Mouse (Mus musculus) kidney, postnatal 14 days (tissue): Measurements from ENCODE around the gene Vti1b.
"Not testable (repeated sequence)": the region's sequence is repeated elsewhere in the genome, so short reads cannot be mapped to it uniquely, and the experiment has no call there.

Experiments used
- DNase-seq: peaks from one replicate; pipeline ENCODE4 v3.0.0; 2022; ENCODE audit warnings: mixed read lengths

Vti1b gene

DNA sequence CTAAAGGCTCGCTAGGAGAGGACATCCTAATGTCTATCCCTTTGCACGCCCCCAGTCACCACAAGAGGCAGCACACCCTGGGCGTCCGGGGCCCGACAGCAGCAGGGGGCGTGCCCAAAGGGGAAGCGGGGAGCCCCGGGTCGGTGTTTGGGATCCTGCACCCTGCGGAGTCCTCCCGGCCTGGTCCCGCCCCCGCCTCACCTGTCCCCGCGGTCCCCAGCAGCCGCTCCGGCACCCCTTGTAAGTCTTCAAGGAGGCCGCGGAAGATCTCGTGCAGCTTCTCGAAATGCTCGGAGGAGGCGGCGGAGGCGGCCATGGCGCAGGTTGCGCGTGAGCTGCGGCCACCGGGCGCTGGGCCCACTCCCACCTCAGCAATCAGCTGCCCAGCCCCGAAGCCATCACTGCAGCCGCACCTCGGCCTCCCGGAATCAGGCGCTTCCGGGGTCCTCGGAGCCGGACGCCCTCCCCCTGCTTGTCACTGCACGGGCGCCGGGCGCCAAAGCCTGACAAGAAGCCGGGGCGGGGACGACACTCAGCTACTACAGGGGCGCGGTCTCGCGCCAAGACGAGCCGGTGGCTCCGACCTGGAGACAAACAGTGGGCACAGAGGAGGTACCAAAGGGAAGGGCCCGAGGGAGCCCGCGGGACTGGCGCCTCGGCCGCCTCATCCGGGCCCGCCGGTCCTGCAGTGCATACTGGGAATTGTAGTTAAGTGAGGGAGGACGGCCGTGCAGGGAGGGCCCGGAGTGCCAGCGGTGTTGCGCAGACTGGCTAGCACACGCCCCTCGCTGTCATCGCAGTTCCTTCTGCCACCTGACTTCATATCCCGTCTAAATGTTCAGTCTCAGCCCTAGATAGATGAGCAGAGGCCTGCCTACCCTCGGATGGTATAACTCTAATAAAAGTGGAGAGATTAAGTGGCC lies at the start of gene Vti1b:
TSS of gene Vti1b (minus strand) at position 649 of the 923 bp plus-strand sequence.
- peak; percentile 94 for DNase-seq

GRCm38 (mm10) chr12:79217511-79217910 lies 45.0 kb upstream of the Vti1b start:
- peak; percentile 27 for DNase-seq

- DNase-seq = no peak
Measured at GRCm38 (mm10) chr12:79211447-79211846, 39.0 kb upstream of the Vti1b start.

GRCm38 (mm10) chr12:79208703-79209464 lies 36.4 kb upstream of the Vti1b start, which contains the start of gene Rdh12:
TSS of gene Rdh12 (plus strand) at chr12:79208914.
- peak; percentile 48 for DNase-seq

DNA sequence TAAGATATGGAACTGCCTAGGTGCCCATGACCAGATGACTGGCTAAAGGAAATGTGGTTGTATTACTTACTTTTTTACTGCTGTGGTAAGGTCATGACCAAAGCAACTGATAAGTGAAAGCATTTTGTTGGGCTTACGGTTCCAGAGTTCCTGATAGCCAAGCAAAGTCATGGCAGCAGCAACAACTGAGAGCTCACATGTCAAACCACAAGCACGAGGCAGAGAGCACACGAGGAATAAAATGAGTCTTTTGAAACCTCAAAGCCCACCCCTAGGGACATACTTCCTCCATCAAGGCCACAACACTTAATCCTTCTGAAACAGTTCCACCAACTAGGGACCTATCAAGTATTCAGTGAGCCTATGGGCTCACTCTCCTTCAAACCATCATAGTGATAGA lies 29.4 kb upstream of the Vti1b start:
- no peak for DNase-seq

DNA sequence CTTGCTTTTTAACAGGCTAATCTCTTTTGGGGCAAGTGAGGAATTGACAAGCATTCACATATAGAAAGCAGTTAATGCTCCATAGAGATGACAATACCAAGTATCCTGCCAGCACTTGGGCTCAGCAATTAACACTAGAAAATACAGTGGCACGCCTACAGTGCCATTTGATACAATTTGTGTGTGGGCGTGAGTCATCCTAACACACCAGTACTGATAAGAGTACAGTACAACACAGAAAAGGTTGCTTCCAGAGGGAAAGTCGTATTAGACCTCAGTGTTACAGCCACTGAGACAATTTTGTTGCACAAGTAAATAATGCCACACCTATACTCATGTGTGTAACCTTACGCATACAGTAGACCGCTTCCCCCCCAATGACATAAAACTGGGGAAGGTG lies 24.6 kb upstream of the Vti1b start:
- DNase-seq = no peak

DNA sequence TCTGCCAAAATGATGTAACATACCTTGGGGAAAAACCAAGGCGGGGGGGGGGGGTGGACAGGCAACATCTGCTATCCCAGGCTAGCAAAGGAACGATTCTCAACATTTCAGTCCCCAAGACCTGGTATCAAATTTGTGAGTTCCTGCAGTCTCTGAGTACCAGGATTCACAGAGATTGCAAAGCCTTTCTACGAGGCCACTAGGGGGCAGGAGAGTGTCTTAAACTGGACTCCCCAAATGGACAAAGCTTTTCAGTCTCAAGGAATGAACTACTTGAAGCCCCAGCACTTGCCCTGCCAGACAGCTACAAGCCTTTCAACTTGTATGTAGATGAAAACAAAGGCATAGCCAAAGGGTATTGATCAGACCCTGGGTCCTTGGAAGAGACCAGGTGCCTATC lies 21.0 kb upstream of the Vti1b start:
- peak; percentile 84 for DNase-seq

DNA sequence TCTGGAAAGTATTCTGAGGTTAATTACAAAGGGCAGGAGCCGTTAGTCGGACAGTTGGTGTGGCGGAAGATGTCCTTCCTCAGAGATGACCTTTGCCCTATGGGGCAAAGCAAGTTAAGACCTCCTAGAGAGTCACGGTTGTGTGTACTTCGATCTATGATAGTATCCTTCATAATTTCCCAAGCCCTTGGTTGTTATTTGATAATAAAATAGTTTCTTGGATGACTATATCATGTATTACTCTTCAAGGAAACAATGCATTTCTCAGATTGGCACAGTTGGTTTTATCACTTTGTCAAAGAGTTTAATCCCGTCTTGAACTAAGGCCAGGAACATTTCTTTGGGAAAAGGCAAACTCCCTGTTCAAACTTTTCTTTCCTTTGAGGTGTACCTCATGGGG lies 19.7 kb upstream of the Vti1b start, which contains the start of gene Rdh11:
TSS of gene Rdh11 (minus strand) at position 101 of the 400 bp plus-strand sequence.
- DNase-seq = no peak

DNA sequence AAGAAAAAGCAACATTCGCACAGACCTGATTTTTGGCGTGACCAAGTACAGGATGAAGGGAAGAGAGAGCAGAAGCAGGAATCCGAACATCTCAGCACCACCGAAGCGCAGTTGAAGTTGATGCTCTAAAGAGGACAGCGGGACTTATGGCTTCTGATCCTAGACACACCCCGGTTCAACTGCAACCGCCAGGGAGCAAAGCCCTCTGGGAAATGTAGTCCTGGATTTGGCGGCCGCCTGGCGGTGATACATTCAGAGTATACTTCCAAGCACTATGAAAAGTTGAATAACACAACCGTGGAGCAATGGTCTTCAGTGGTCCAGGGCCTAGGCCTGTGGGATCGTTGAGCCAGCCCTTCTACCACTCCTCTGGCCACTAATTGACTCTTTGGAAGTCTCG lies 19.2 kb upstream of the Vti1b start:
- peak; percentile 82 for DNase-seq

DNA sequence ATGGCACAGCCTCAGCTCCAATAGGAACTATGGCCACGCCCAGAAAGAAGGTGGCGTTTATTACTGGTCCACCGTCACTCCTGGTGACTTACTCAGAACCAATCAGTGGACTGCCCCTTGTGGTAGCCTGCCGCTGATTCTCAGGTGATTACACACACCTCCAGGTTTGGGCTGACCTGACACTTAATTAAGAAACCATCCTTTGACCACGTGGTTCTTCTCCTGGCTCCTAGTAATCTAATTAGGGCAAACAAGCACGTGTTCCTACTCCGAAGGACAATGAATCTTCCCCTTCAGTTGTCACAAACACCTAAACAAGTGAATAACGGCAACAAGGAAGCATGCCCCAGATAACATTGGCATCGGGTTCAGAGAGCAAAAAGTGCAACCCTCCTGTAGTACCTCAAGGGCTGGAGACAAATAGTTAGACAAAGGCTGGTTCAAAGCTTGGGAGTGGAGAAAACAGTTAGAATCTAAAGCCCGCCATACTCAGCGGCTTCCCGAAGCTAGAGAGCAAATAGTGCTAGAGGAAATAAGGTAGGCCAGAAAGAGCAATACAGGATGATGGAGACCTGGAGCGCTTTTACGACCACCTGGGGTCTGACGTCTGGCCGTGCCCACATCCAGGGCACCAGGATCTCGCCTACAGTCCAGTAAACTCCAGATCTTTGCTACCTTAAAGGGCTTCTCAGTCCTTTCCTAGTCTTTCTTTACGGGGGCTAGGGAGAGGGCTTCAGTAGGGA lies 18.6 kb upstream of the Vti1b start:
- DNase-seq = peak; percentile 69

DNA sequence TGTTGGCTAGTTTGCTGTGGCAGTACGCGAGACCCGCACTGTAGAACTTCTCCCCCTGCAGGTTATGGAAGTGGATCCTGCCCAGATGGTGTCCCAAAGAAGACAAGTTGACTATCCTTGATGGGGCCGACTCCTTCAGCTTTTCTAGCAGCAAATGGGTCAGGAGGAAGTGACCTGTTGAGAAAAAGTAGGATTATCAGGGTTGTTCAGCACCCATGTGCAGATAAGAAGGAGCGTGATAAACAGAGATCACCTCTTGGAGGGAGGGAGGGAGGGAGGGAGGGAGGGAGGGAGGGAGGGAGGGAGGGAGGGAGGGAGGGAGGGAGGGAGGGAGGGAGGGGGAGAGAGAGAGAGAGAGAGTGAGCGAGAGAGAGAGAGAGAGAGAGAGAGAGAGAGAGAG lies 12.7 kb upstream of the Vti1b start:
- not testable (repeated sequence) for DNase-seq

DNA sequence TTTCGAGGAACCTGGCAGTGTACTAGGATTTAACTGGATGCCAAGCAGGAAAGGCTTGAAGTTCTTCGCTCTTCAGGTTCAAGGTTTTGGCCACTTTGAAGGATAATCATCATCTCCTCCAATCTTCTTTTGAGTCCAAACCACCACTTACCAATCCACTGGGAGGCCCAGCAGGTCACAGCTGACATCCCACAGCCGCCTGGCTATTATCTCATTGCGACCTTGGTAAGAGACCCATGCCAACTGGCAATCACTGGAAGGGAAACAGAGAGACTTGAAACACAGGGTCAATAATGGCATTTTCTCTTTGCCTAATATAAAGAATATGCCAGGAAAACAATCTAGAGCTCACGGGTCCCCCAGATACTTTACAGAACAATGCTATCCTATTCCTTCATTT lies 3.5 kb upstream of the Vti1b start:
- DNase-seq = no peak

DNA sequence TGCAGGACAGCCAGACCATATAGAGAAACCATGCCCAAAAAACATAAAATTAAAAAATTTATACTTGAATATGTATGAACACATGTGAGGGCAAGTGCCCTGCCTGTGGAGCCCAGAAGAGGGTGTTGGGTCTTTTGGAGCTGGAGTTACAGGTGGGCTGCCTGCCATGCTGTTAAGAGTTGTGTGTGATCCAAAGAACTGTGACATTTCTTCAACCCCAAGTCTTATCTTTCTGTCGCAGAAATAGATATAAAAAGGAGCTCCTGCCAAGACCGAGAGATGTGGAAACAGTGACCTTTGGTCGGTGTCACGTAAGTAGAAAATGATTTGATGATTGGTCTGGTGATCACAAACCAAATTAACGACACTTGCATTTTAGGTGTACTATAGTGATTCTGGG lies 1.3 kb upstream of the Vti1b start:
- no peak for DNase-seq

DNA sequence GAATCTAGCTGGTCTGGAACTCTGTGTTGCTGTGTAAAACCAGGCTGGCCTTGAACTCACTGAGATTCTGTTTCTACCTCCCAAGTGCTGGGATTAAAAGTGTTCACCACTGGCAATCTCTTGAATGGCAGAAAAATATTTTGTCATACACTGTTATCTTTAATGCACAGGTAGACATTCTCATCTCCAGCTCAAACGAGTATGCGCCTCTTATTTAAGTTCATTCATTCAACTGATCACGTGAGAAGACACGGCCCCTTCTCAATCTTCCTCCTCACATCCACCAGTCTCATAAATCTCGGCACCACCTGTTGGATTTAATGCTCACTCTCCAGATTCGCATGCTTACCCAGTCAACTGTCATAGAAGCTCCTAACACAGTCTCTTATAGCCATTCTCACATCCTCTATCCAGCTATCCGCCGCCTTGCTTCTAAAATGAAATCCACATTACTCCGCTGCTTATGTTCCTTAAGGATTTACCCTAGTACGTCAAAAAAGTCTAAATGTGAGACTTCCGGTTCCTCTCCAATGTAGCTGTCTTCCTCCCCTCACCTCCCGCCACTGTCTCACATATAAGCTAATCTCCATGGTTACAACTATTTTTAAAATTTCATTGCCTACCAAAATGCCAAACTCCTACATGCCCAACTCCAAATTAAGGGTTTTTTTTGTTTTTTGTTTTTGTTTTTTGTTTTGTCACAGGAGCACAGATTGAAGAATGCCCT lies 1.0 kb downstream of the Vti1b start:
- DNase-seq = no peak

DNA sequence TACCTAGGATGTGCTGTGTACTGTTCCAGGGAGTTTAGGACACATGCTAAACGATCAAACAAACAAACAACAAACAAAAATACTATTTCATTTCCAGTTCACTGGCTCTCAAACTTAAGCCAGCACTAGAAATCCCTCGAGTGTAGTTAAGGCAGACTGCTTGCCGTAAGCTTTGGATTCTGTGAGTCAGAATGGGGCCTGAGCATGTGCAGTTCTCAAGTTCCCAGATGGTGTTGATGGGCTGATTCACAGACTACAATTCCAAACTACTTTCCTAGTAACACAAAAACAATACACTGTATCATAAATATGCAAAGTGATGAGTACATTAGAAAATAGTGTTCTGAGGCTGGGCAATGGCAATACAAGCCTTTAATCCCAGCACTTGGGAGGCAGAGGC lies 2.0 kb downstream of the Vti1b start:
- no peak for DNase-seq

GRCm38 (mm10) chr12:79169173-79169572 lies 3.3 kb downstream of the Vti1b start:
- no peak for DNase-seq

DNA sequence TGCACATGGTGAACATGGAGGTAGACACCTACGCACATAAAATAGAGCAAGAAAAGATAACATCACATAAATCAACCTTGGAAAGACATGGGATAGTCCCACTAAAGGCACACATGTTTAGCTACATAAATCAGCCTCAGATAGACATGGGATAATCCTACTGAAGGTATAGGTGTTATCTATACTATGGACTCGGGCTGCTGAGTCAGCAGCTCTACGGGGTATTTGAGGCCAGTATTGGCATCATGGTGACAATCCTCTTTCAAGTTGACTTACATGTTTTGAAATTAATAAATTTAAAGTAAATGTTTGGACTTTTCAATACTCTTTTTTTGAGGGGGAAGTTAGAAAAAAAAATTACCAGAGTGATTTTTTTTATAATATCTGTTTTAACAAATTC lies 9.6 kb downstream of the Vti1b start:
- DNase-seq = no peak

- DNase-seq = no peak
Measured at GRCm38 (mm10) chr12:79149653-79150052, 22.8 kb downstream of the Vti1b start.

- no peak for DNase-seq
Measured at GRCm38 (mm10) chr12:79141384-79141783, 31.1 kb downstream of the Vti1b start.

GRCm38 (mm10) chr12:79140811-79141210 lies 31.7 kb downstream of the Vti1b start:
- DNase-seq = no peak

GRCm38 (mm10) chr12:79139417-79139816 lies 33.0 kb downstream of the Vti1b start:
- DNase-seq = no peak

DNA sequence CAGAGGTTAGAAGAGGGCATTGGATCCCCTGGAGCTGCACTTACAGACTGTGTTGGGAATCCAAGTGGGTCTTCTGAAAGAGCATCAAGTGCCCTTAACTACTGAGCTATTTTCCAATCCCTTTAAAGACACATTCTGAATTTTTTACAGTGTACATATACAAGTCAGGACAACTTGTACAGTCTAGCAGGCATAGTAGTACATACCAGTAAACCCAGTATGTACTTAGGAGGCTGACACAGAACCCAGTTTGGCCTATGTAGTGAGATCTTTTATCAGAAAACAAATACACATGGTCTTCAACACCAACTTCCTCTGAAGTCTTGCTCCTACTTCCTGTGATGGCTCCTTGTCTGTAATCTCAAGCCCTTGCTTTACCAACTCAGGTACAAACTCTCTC lies 33.5 kb downstream of the Vti1b start:
- no peak for DNase-seq
